Mouse (Mus musculus) cortical plate, adult 2 months (tissue): Measurements from ENCODE around the gene Cry2.
A peak's percentile ranks its signal among the peaks of the same experiment; 100 is the strongest.

Experiments
- CTCF ChIP-seq: fragments of 200-500 bp; IDR thresholded peaks from 2 replicates; pipeline ENCODE4 v1.5.1; 2011; ENCODE audit warnings: mild to moderate bottlenecking, control low read depth, low read length; ENCODE audit not compliant: insufficient read depth; ENCODE audit errors: extremely low read depth
- POLR2A ChIP-seq: fragments of 200-500 bp; IDR thresholded peaks from 2 replicates; pipeline ENCODE4 v1.6.1; 2011; ENCODE audit warnings: mild to moderate bottlenecking, low read length, control low read depth; ENCODE audit not compliant: insufficient read depth; ENCODE audit errors: extremely low read depth

GRCm38 (mm10) chr2:92427882-92428281 lies 6.0 kb downstream of the Cry2 start:
- no peak for TF ChIP-seq CTCF
- peak; percentile 98 for TF ChIP-seq POLR2A
